Mouse (Mus musculus): ENCODE data around the gene Psmd13.

Gene Psmd13

DNA sequence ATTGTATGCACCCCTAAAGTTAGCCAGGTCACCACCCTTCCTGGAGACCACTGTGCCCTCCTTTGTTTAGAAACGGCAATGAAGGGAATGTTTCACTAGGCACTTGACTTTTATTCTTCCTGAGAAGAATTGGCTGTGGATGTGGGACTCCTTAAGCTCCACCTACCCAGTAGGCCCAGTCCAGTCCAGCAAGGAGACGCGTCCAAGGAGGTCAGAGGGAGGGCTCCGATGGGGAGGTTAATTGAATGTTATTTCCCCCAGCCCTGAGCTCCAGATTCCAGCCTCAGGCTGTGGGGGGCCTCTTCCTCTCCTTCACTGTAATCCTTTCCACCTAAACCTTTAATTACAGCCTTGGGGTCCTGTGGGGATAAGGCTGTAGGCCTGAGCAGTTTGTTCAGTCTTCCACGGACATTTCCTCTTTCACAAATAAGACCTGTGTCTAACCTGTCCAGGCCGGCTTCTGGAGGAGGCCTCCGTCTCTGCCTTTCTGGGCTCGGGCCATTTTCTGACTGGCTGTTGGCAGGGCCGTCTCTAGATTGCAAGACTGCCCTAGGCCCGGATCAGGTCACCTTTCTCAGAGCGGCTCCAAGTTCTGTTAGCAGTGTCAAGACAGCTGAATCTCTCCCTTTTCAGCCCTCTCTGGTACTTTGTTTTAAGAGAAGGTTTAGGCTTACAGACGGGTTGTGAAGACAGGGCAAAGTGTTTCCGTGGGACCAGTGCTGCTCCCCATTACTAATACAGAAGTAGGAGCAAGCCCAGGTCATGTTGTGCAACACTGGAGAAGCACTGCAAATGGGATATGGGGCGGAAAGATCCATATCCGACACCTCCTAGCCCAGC lies 20.5 kb downstream of the Psmd13 start:
- in situ Hi-C loops (cut with MboI, MseI) = loop anchor here (5.0 kb wide), 1 partner anchor 60 kb away; no protein-coding TSS in a partner anchor

DNA sequence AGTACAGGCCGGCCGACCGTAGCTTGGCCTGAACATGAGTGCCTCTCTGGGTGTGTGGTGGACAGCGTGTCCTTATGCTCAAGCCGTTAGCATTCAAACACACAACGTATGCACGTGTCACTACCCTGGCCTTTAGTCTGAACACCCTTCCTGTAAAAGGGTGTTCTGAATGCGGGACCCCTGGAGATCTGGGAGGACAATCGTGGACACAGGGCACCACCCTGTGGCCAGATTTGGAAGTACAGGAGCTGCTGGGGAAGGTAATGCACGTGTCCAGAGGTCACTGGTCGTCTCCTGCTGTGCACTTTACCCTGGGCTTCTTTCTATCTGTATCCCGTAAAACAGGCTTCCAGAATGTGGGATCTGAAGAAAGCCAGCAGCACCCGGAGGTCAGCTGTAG lies 21.4 kb downstream of the Psmd13 start:
- in situ Hi-C loops (cut with MboI, MseI) = loop anchor here (5.0 kb wide), 1 partner anchor 61 kb away; no protein-coding TSS in a partner anchor

GRCm38 (mm10) chr7:140905642-140906081 lies 23.9 kb downstream of the Psmd13 start:
- in situ Hi-C loops (cut with MboI, MseI) = no loop called here

DNA sequence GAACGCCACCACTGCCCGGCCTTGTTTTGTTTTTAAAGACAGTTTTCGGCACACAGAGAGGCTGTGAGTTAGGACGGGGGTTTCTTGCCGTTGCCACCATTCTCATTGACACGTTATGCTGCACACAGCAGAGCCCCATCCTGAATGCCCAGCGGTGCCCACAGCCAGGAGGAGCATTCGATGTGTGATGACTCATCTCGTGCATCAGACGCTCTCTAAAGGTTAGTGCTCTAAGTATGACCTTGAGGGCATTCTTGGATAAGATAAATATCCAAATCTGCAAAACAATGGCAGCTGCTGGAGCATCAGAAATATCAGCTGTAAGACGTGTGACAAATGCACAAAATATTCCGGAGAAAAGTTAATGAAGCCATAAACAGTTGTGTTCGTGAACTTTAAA lies 25.4 kb downstream of the Psmd13 start:
- in situ Hi-C loops (cut with MboI, MseI) = no loop called here

GRCm38 (mm10) chr7:140907697-140908096 lies 25.9 kb downstream of the Psmd13 start:
- in situ Hi-C loops (cut with MboI, MseI) = no loop called here

GRCm38 (mm10) chr7:140908181-140908580 lies 26.4 kb downstream of the Psmd13 start:
- in situ Hi-C loops (cut with MboI, MseI) = no loop called here

- in situ Hi-C loops (cut with MboI, MseI) = no loop called here
Measured at GRCm38 (mm10) chr7:140908634-140909107, 26.9 kb downstream of the Psmd13 start.

DNA sequence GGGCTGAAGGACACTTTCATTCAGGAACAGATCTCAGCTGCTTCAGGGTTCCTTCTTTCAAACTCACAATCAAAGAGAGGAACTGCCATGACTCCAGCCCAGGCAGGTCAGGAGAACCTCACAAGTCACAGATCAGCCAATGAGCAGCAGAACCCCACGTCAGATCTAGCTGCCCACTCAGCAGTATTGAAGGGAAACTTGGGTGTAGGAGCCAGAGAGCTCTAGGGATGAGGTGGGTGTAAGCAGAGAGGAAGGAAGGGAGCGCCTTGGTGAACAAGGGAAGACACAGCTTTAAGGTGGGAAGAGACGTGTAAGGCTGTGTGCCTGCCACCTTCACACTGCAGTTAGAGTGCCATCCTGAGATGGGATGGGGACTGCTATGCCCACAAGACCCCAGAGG lies 30.5 kb downstream of the Psmd13 start:
- in situ Hi-C loops (cut with MboI, MseI) = no loop called here

DNA sequence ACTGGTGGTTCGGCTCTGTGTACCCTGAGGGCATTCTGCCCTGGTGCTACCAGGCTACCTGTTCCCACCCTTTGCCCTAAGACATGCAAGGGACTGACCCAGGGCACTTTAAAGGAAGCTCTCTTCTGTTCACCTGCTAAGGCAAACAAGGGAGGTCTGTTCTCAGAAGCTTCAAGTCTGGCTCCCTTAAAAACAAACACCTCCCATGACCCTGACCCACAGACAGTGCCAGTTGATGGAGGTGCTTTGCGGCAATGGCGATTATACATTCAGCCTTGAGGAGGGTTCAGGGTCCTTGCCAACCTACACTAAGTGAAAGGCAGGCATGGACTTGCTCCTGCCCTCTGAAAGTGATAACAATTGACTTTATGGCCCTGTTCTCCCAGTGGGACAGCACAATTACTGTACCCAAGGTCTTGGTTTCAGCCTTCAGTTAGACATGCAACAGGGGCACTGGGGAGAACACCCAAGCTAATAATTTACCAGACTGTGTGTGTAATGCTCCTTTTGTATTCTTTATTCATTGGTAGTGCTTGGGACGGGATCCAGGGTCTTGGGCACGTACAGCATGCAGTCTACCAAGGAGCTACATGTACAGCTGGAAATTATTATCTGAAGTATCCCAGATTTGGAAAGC lies 31.2 kb downstream of the Psmd13 start:
- in situ Hi-C loops (cut with MboI, MseI) = no loop called here

DNA sequence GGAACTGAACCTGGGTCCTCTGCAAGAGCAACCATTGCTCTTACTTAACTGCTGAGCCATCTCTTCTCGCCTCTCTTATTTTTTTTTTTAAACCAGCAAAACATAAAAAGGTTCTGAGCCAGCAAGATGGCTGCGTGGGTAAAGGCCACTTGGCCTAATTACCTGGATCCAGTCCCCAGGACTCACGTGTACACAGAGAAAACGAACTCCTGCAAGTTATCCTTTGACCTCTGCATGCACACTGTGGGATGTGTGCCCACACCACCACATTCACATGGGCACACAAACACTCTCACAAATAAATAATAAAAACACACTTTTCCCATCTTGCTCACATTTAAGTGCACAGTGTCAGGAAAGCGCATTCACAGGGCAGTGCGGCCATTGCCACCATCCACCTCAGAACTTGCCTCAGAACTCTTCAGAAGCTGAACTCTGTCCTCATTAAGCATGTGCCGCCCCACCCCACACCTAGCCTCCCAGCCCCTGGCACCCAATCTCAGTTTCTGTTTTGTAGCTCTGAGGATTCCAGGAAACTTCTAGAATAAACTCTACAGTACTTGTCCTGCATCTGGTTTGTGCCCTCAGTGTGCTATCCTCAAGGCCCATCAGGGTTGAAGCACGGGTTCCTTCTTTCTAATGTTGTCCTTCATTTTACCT lies 32.4 kb downstream of the Psmd13 start:
- in situ Hi-C loops (cut with MboI, MseI) = no loop called here

DNA sequence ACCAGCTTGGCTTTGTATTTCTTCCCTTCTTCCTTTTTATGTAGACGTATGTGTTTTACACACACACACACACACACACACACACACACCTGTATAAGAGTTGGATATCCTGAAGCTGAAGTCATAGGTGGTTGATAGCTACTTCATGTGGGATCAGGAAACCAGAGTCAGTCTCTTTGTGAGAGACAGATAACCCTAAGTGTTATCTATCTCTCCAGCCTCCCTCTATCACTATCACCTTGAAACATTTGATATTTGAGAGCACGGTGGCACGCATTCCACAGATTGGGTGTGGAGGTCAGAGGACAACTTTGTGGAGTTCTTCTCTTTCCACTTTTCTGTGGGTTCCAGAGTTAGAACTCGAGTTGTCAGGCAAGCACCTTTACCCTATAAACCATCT lies 38.1 kb downstream of the Psmd13 start:
- in situ Hi-C loops (cut with MboI, MseI) = no loop called here

GRCm38 (mm10) chr7:140920418-140921029 lies 38.8 kb downstream of the Psmd13 start, which contains the start of gene Nlrp6:
Gene Nlrp6, plus strand, starts transcription at chr7:140920902.
- in situ Hi-C loops (cut with MboI, MseI) = no loop called here

DNA sequence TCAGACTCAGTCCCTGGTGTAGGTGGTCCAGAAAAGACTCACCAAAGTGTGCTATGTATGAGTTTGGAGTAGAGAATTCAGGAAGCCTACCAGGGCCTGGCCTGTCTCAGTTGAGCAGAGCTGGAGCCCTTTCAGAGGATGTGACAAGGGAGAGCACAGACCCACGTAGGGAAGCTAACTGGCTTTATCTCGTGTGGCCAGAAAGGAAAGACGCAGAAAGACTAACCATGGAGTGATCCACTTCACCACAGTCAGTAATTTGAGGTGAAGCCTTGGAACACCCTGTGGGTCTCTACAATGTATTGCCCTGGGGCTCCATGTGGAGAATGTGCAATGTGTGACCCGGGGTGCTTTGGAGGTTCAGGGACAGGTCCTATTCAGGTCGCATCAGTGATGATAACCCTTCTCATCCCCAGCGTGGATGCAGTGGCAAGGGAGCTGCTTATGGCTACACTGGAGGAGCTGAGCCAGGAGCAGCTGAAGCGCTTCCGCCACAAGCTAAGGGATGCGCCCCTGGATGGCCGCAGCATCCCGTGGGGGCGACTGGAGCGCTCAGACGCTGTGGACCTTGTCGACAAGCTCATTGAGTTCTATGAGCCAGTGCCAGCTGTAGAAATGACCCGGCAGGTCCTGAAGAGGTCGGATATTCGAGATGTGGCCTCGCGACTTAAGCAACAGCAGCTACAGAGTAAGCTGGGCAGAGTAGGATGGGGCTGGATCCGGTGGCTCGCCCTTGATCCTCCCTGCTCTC lies 39.6 kb downstream of the Psmd13 start:
- in situ Hi-C loops (cut with MboI, MseI) = no loop called here

GRCm38 (mm10) chr7:140922398-140923069 lies 40.8 kb downstream of the Psmd13 start:
- in situ Hi-C loops (cut with MboI, MseI) = no loop called here

GRCm38 (mm10) chr7:140923070-140923775 lies 41.5 kb downstream of the Psmd13 start:
- in situ Hi-C loops (cut with MboI, MseI) = no loop called here

DNA sequence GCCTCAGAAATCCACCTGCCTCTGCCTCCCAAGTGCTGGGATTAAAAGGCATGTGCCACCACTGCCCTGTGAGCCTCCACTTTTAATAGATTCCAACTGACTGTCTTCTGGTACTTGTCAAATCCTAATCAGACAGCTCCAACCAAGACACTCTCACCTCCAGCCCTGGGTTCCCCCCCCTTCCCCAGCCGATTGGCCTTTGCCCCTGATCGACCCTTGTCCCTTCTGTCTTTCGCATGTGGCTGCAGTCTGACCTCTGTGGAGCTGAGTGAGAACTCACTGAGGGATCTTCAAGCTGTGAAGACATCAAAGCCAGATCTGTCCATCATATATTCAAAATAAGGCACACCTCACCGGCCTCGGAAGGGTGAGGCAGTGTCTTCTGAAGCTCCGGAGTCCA lies 45.4 kb downstream of the Psmd13 start:
- in situ Hi-C loops (cut with MboI, MseI) = no loop called here

- in situ Hi-C loops (cut with MboI, MseI) = no loop called here
Measured at GRCm38 (mm10) chr7:140938436-140938835, 56.7 kb downstream of the Psmd13 start.

DNA sequence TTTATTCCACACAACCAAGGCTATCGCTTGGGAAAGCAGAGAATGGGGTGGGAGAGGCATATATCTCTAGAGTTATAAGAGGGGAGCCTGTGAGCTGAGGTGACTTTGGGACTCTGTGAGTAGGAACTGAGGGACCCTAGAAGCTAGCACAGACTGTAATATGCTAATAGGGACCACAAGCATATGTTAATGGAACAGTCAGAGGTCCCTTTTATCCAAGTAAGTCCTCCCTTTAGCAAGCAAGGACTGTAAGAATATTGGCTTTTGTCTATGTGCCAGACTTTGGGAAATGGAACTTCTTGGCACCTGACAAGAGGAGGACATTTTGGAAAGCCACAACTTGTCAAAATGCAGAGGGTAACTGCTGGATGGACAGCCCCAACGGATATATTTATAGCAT lies 57.1 kb downstream of the Psmd13 start:
- in situ Hi-C loops (cut with MboI, MseI) = no loop called here

GRCm38 (mm10) chr7:140939669-140940171 lies 58.0 kb downstream of the Psmd13 start:
- in situ Hi-C loops (cut with MboI, MseI) = no loop called here
